Mouse (Mus musculus) G1E (cell line): ENCODE data around the gene Arpc5l. TPM values are rescaled to one million over a fixed set of nuclear protein-coding genes. Genes with fewer than 3 reads are reported as not detected.

Experiments
- ATAC-seq: 2 replicates; pipeline ENCODE4 v1.8.0; 2016; ENCODE audit warnings: mild to moderate bottlenecking; ENCODE audit not compliant: insufficient number of reproducible peaks, poor library complexity, low FRiP score, severe bottlenecking; ENCODE audit errors: extremely low read depth
- DNase-seq: peaks from one replicate; pipeline ENCODE4 v3.0.0; 2012; ENCODE audit warnings: low spot score
- H3K27me3 ChIP-seq: 2 replicates; pipeline ENCODE4 v1.6.1; 2012; ENCODE audit warnings: mild to moderate bottlenecking, low read length, inconsistent platforms; ENCODE audit not compliant: insufficient read depth
- H3K36me3 ChIP-seq: replicated peaks from 2 replicates; pipeline ENCODE3; 2012; ENCODE audit warnings: mild to moderate bottlenecking, inconsistent platforms
- H3K4me1 ChIP-seq: 2 replicates; pipeline ENCODE4 v1.6.1; 2012; ENCODE audit warnings: low read depth, low read length, inconsistent platforms, mixed read lengths; ENCODE audit not compliant: insufficient read depth
- H3K4me3 ChIP-seq: 2 replicates; pipeline ENCODE4 v1.5.1; 2012; ENCODE audit warnings: low read depth, mild to moderate bottlenecking, inconsistent platforms, low read length, moderate library complexity, mixed read lengths
- H3K9me3 ChIP-seq: replicated peaks from 2 replicates; pipeline ENCODE4 v1.6.1; 2012; ENCODE audit warnings: inconsistent platforms
- CTCF ChIP-seq: IDR thresholded peaks from 2 replicates; pipeline ENCODE4 v1.5.1; 2012; ENCODE audit warnings: low read depth, low read length, inconsistent platforms, mixed read lengths
- GATA1 ChIP-seq: IDR thresholded peaks from 2 replicates; pipeline ENCODE4 v1.6.1; 2012; ENCODE audit warnings: borderline replicate concordance, low read length, inconsistent platforms, mixed read lengths
- GATA2 ChIP-seq: IDR thresholded peaks from 2 replicates; pipeline ENCODE4 v1.6.1; 2012; ENCODE audit warnings: low read depth, low read length, inconsistent platforms, borderline replicate concordance
- POLR2AphosphoS5 ChIP-seq: IDR thresholded peaks from 2 replicates; pipeline ENCODE4 v1.6.1; 2012; ENCODE audit warnings: low read depth, low read length, inconsistent platforms; ENCODE audit not compliant: insufficient replicate concordance
- TAL1 ChIP-seq: conservative IDR thresholded peaks from 2 replicates; pipeline ENCODE4 v1.6.1; 2012; ENCODE audit warnings: low read depth, low read length, inconsistent platforms, mixed read lengths
- polyA plus RNA-seq: library from polyadenylated mRNA; stranded (reverse); fragments of >175 nt; gene quantifications from 2 replicates; pipeline ENCODE4 v1.2.3, GENCODE M21; 2012
- total RNA-seq, 2 experiments: library from RNA; stranded (forward) in 1 of 2; stranded (reverse) in 1 of 2; fragments of 200-1000 nt in 1 of 2; fragments of >200 nt in 1 of 2; fragmentation: Nextera tagmentation in 1 of 2; gene quantifications; 2 replicates each; pipeline ENCODE4 v1.2.3; 2014 to 2017

The Arpc5l gene
- total and polyA plus RNA-seq, 3 experiments, result 34.3 to 71.6 (median 59.8) TPM

- no peak for ATAC-seq
- H3K9me3 ChIP-seq, result peaks cover 9% of the 10 kb centered on the region
Observed at GRCm38 (mm10) chr2:38986580-38986979, 18.6 kb upstream of the Arpc5l start.

GRCm38 (mm10) chr2:38987371-38987770 lies 17.8 kb upstream of the Arpc5l start:
- no peak for DNase-seq
- Histone ChIP-seq H3K4me1 (peaks cover 12% of the 10 kb centered on the region), H3K9me3 (peaks cover 9% of the 10 kb centered on the region), H3K4me3 (no peak overlapping the region), H3K27me3 (peaks cover 25% of the 10 kb centered on the region), H3K36me3 (no peaks in the 10 kb centered on the region)
- TF ChIP-seq POLR2AphosphoS5, result no peak
- no peak for TF ChIP-seq CTCF
- no peak for TF ChIP-seq GATA1
- no peak for TF ChIP-seq TAL1
- no peak for TF ChIP-seq GATA2
- no peak for ATAC-seq

More at GRCm38 (mm10) chr2:38986580-38986979, 18.6 kb upstream of the Arpc5l start:
- H3K4me3 ChIP-seq, result no peak overlapping the region
- H3K27me3 ChIP-seq, result peaks cover 24% of the 10 kb centered on the region
- H3K36me3 ChIP-seq, result no peaks in the 10 kb centered on the region
- DNase-seq, result no peak
- TF ChIP-seq TAL1 (no peak), GATA2 (no peak)
- peaks cover 8% of the 10 kb centered on the region for H3K4me1 ChIP-seq

GRCm38 (mm10) chr2:38987803-38988510 lies 17.2 kb upstream of the Arpc5l start:
- no peak overlapping the region for H3K4me3 ChIP-seq
- H3K36me3 ChIP-seq, result no peaks in the 10 kb centered on the region
- ATAC-seq (no peak), DNase-seq (no peak)
- no peak for TF ChIP-seq GATA1
- TF ChIP-seq POLR2AphosphoS5, result no peak
- TF ChIP-seq TAL1, result no peak
- TF ChIP-seq CTCF, result no peak
- TF ChIP-seq GATA2, result no peak
- H3K27me3 ChIP-seq, result peaks cover 25% of the 10 kb centered on the region
- H3K4me1 ChIP-seq, result peaks cover 12% of the 10 kb centered on the region
- peaks cover 9% of the 10 kb centered on the region for H3K9me3 ChIP-seq

- H3K9me3 ChIP-seq, result peaks cover 3% of the 10 kb centered on the region
- TF ChIP-seq POLR2AphosphoS5 (no peak), CTCF (no peak), TAL1 (no peak), GATA2 (no peak), GATA1 (no peak)
- no peak for ATAC-seq
- H3K27me3 ChIP-seq, result peaks cover 23% of the 10 kb centered on the region
- no peak for DNase-seq
- no peaks in the 10 kb centered on the region for H3K36me3 ChIP-seq
- H3K4me1 ChIP-seq, result peaks cover 12% of the 10 kb centered on the region
- H3K4me3 ChIP-seq, result no peak overlapping the region
Observed at GRCm38 (mm10) chr2:38988929-38989328, 16.2 kb upstream of the Arpc5l start.

- peaks cover 17% of the 10 kb centered on the region for H3K27me3 ChIP-seq
- no peak for DNase-seq
- H3K4me3 ChIP-seq, result no peak overlapping the region
- H3K9me3 ChIP-seq, result no peaks in the 10 kb centered on the region
- TF ChIP-seq GATA2 (no peak), POLR2AphosphoS5 (no peak), GATA1 (no peak), CTCF (no peak), TAL1 (no peak)
- peaks cover 16% of the 10 kb centered on the region for H3K4me1 ChIP-seq
- H3K36me3 ChIP-seq, result no peaks in the 10 kb centered on the region
- no peak for ATAC-seq
Observed at GRCm38 (mm10) chr2:38992004-38992403, 13.1 kb upstream of the Arpc5l start.

GRCm38 (mm10) chr2:38992452-38992851 lies 12.7 kb upstream of the Arpc5l start:
- TF ChIP-seq TAL1 (no peak), GATA2 (no peak), POLR2AphosphoS5 (no peak), GATA1 (no peak), CTCF (no peak)
- ATAC-seq (no peak), DNase-seq (no peak)
- no peak overlapping the region for H3K4me3 ChIP-seq
- peaks cover 17% of the 10 kb centered on the region for H3K27me3 ChIP-seq
- H3K4me1 ChIP-seq, result peaks cover 21% of the 10 kb centered on the region
- no peaks in the 10 kb centered on the region for H3K9me3 ChIP-seq
- H3K36me3 ChIP-seq, result no peaks in the 10 kb centered on the region
